Mouse (Mus musculus) E14TG2a.4 (cell line): ENCODE measurements around the gene Csnk1g1.

ENCODE experiments used
- CTCF ChIP-seq: conservative IDR thresholded peaks from 2 replicates; pipeline ENCODE4 v1.5.1; 2014; ENCODE audit warnings: low read length
- NANOG ChIP-seq: IDR thresholded peaks from 2 replicates; pipeline ENCODE4 v1.6.1; 2014; ENCODE audit warnings: borderline replicate concordance, low read length, mixed read lengths

DNA sequence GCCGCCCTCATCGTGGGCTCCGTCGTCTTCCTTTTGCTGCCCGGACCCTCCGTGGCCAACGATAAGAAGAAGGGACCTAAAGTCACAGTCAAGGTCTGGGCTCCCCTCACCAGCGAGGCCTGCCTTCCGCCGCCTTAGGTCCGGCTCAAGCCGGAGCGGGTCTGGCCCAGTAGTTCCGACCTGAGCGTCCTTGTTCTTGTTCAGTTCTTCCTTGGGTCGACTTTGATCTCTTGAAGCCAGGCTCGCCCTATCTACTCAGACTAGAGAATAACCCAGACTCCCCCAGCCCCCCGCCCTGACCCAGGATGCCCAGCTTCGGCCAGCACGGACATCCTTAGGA lies 151.6 kb downstream of the Csnk1g1 start:
- TF ChIP-seq CTCF (no peak), NANOG (no peak)
